Mouse (Mus musculus) midbrain, embryonic 14.5 days (tissue): ENCODE measurements around the gene Bbs9. TPM values are rescaled to one million over a fixed set of nuclear protein-coding genes. Genes with fewer than 3 reads are reported as not detected.
"Not testable (repeated sequence)": the region's sequence is repeated elsewhere in the genome, so short reads cannot be mapped to it uniquely, and the experiment has no call there.

Experiments used
- ATAC-seq: fragments of 200-750 bp; cut with Nextera tagmentation; 2 replicates; pipeline ENCODE4 v1.8.0; 2017; ENCODE audit warnings: moderate number of reproducible peaks, moderate library complexity; ENCODE audit not compliant: low FRiP score, low TSS enrichment
- DNase-seq: peaks from one replicate; pipeline ENCODE4 v3.0.0-alpha.2; 2015
- H3K27ac ChIP-seq: fragments of 300-500 bp; sonication (generic); replicated peaks from 2 replicates; pipeline ENCODE4 v1.5.1; 2014; ENCODE audit warnings: mild to moderate bottlenecking, low read depth, low read length, moderate library complexity
- H3K27me3 ChIP-seq: fragments of 300-500 bp; sonication (generic); 2 replicates; pipeline ENCODE4 v1.6.1; 2014; ENCODE audit warnings: low read length, control low read depth, mixed read lengths; ENCODE audit not compliant: control insufficient read depth, insufficient read depth
- H3K36me3 ChIP-seq: fragments of 300-500 bp; sonication (generic); 2 replicates; pipeline ENCODE4 v1.6.1; 2014; ENCODE audit warnings: low read length, control low read depth; ENCODE audit not compliant: control insufficient read depth, insufficient read depth
- H3K4me1 ChIP-seq: fragments of 300-500 bp; sonication (generic); 2 replicates; pipeline ENCODE4 v1.6.1; 2014; ENCODE audit warnings: mild to moderate bottlenecking, antibody characterized with exemption, low read length, control low read depth; ENCODE audit not compliant: control insufficient read depth, insufficient read depth
- H3K4me2 ChIP-seq: fragments of 300-500 bp; sonication (generic); 2 replicates; pipeline ENCODE4 v1.6.1; 2014; ENCODE audit warnings: mild to moderate bottlenecking, low read length, moderate library complexity
- H3K4me3 ChIP-seq: fragments of 300-500 bp; sonication (generic); replicated peaks from 2 replicates; pipeline ENCODE4 v1.5.1; 2014; ENCODE audit warnings: low read depth, low read length
- H3K9ac ChIP-seq: fragments of 300-500 bp; sonication (generic); replicated peaks from 2 replicates; pipeline ENCODE4 v1.6.1; 2014; ENCODE audit warnings: mild to moderate bottlenecking, low read length, moderate library complexity
- H3K9me3 ChIP-seq: fragments of 300-500 bp; sonication (generic); 2 replicates; pipeline ENCODE4 v1.6.1; 2016; ENCODE audit warnings: low read length, control low read depth, mixed read lengths; ENCODE audit not compliant: control insufficient read depth
- WGBS: fragments of 180-500 bp; shearing (Covaris S2); extraction: QIAGEN DNeasy Blood & Tissue Kit; methylation state at CpG from one replicate; pipeline ENCODE4 v1.1.7; 2014; 5-methylcytosine and 5-hydroxymethylcytosine counted together
- polyA plus RNA-seq: library from polyadenylated mRNA; unstranded; fragments of >200 nt; fragmentation: Nextera tagmentation; extraction: Ambion mirVana; gene quantifications from 2 replicates; pipeline ENCODE4 v1.2.1, GENCODE M21; 2014

The Bbs9 gene
- polyA plus RNA-seq, 1 experiment from 2014 or later, result 24.2 TPM

GRCm38 (mm10) chr9:22869147-22869546 is 393.6 kb downstream of the Bbs9 start:
- DNase-seq, H3K36me3 ChIP-seq, ATAC-seq, H3K27me3 ChIP-seq, H3K4me3 ChIP-seq, H3K9me3 ChIP-seq, H3K9ac ChIP-seq, H3K4me2 ChIP-seq, H3K27ac ChIP-seq, H3K4me1 ChIP-seq: not testable (repeated sequence)
- WGBS, result 78% methylated on average over 6 of the region's 6 CpGs

- Histone ChIP-seq H3K4me3 (no peak overlapping the region), H3K9me3 (no peaks in the 10 kb centered on the region), H3K27me3 (no peaks in the 10 kb centered on the region), H3K27ac (no peak overlapping the region), H3K9ac (no peak overlapping the region), H3K36me3 (no peaks in the 10 kb centered on the region), H3K4me2 (no peak overlapping the region), H3K4me1 (no peaks in the 10 kb centered on the region)
- ATAC-seq (no peak), DNase-seq (no peak)
- WGBS, result 92% methylated on average over 3 of the region's 3 CpGs
Observed at GRCm38 (mm10) chr9:22870661-22871060, 395.1 kb downstream of the Bbs9 start.

GRCm38 (mm10) chr9:22875231-22875630 is 399.7 kb downstream of the Bbs9 start:
- no peaks in the 10 kb centered on the region for H3K9me3 ChIP-seq
- no peaks in the 10 kb centered on the region for H3K36me3 ChIP-seq
- no peak overlapping the region for H3K27ac ChIP-seq
- ATAC-seq (no peak), DNase-seq (peak; percentile 31)
- no peaks in the 10 kb centered on the region for H3K4me1 ChIP-seq
- H3K9ac ChIP-seq, result no peak overlapping the region
- H3K4me3 ChIP-seq, result no peak overlapping the region
- no peak overlapping the region for H3K4me2 ChIP-seq
- WGBS, result 74% methylated on average over 1 of the region's 1 CpGs
- H3K27me3 ChIP-seq, result no peaks in the 10 kb centered on the region

- WGBS, result 93% methylated on average over 3 of the region's 3 CpGs
- no peaks in the 10 kb centered on the region for H3K9me3 ChIP-seq
- no peaks in the 10 kb centered on the region for H3K4me1 ChIP-seq
- H3K9ac ChIP-seq, result no peak overlapping the region
- no peak overlapping the region for H3K4me2 ChIP-seq
- no peak overlapping the region for H3K4me3 ChIP-seq
- no peak for ATAC-seq
- no peaks in the 10 kb centered on the region for H3K36me3 ChIP-seq
- no peak overlapping the region for H3K27ac ChIP-seq
- no peak for DNase-seq
- H3K27me3 ChIP-seq, result no peaks in the 10 kb centered on the region
Observed at GRCm38 (mm10) chr9:22879266-22879665, 403.8 kb downstream of the Bbs9 start.

- Histone ChIP-seq H3K4me3 (no peak overlapping the region), H3K27ac (no peak overlapping the region), H3K36me3 (no peaks in the 10 kb centered on the region), H3K9ac (no peak overlapping the region), H3K4me1 (no peaks in the 10 kb centered on the region), H3K9me3 (no peaks in the 10 kb centered on the region), H3K27me3 (no peaks in the 10 kb centered on the region), H3K4me2 (no peak overlapping the region)
- no peak for DNase-seq
- 81% methylated on average over 4 of the region's 4 CpGs for WGBS
- no peak for ATAC-seq
Observed at GRCm38 (mm10) chr9:22886351-22886750, 410.8 kb downstream of the Bbs9 start.

- Histone ChIP-seq H3K27me3 (no peaks in the 10 kb centered on the region), H3K4me3 (no peak overlapping the region), H3K36me3 (no peaks in the 10 kb centered on the region), H3K9ac (no peak overlapping the region), H3K4me2 (no peak overlapping the region), H3K9me3 (no peaks in the 10 kb centered on the region), H3K27ac (no peak overlapping the region), H3K4me1 (no peaks in the 10 kb centered on the region)
- no peak for DNase-seq
- WGBS, result 88% methylated on average over 3 of the region's 3 CpGs
- no peak; the same call in 1 of the 2 replicates for ATAC-seq
Observed at GRCm38 (mm10) chr9:22905434-22905833, 429.9 kb downstream of the Bbs9 start.

- Histone ChIP-seq H3K27me3 (no peaks in the 10 kb centered on the region), H3K27ac (no peak overlapping the region), H3K9me3 (no peaks in the 10 kb centered on the region), H3K4me1 (no peaks in the 10 kb centered on the region), H3K36me3 (no peaks in the 10 kb centered on the region), H3K9ac (no peak overlapping the region), H3K4me2 (no peak overlapping the region), H3K4me3 (no peak overlapping the region)
- DNase-seq, result no peak
- ATAC-seq, result no peak
Observed at GRCm38 (mm10) chr9:22916808-22917207, 441.3 kb downstream of the Bbs9 start.

- DNase-seq (no peak), ATAC-seq (no peak)
- Histone ChIP-seq H3K9ac (no peak overlapping the region), H3K4me3 (no peak overlapping the region), H3K9me3 (no peaks in the 10 kb centered on the region), H3K27me3 (no peaks in the 10 kb centered on the region), H3K4me2 (no peak overlapping the region), H3K27ac (no peak overlapping the region), H3K36me3 (no peaks in the 10 kb centered on the region), H3K4me1 (no peaks in the 10 kb centered on the region)
Observed at GRCm38 (mm10) chr9:22935645-22936044, 460.1 kb downstream of the Bbs9 start.
